Mouse (Mus musculus): ENCODE data around the gene Rbp2.

- TF ChIP-seq FLI1 (IDR thresholded peaks at IDR 0.05; ENCODE audit: low read length): no peak
- TF ChIP-seq GATA1 (IDR thresholded peaks at IDR 0.05; ENCODE audit: borderline replicate concordance, low read length): no peak
These were observed 52.2 kb downstream of the Rbp2 start for GRCm38 (mm10) chr9:98538017-98538712.

Measured in megakaryocyte, embryonic 14.5 days (primary cell).